16 mouse cellular contexts compared by ENCODE assay signal in genomic region chr7:68038846-68039245, GRCm38 (mm10).
"Had no signal": no experiment of that assay in that cellular context is flagged by ENCODE, and none has a peak within 500 bp of the region (broad histone marks: within the 10 kb centered on the region; RNA-seq: fewer than 3 reads in every experiment).

No protein-coding gene starts in this region.

- H3K9ac ChIP-seq: liver, embryonic 12.5 days; liver, postnatal 0 days; lung, embryonic 15.5 days; midbrain, embryonic 15.5 days; neural tube, embryonic 12.5 days had no signal

- ATAC-seq: inflammation-experienced regulatory T-cells, adult 6 months; liver, postnatal 0 days; midbrain, embryonic 15.5 days had no signal

- H3K4me3 ChIP-seq: left cerebral cortex, adult 2 months; limb, embryonic 10.5 days; liver, embryonic 12.5 days; lung, embryonic 15.5 days; megakaryocyte, embryonic 14.5 days; midbrain, embryonic 15.5 days; neural tube, embryonic 12.5 days had no signal

- H3K36me3 ChIP-seq: lung, embryonic 15.5 days; midbrain, embryonic 15.5 days; neural tube, embryonic 12.5 days had no signal

- H3K9me3 ChIP-seq: limb, embryonic 10.5 days; liver, embryonic 12.5 days; lung, embryonic 15.5 days; megakaryocyte, embryonic 14.5 days; midbrain, embryonic 15.5 days; neural tube, embryonic 12.5 days had no signal

- H3K27me3 ChIP-seq: liver, embryonic 12.5 days; lung, embryonic 15.5 days; megakaryocyte, embryonic 14.5 days; midbrain, embryonic 15.5 days; neural tube, embryonic 12.5 days had no signal

- H3K27ac ChIP-seq: left cerebral cortex, adult 2 months; limb, embryonic 10.5 days; lung, embryonic 15.5 days; macrophage; midbrain, embryonic 15.5 days; neural tube, embryonic 12.5 days had no signal

- H3K4me2 ChIP-seq: liver, embryonic 12.5 days; lung, embryonic 15.5 days; midbrain, embryonic 11.5 days; midbrain, embryonic 15.5 days; neural tube, embryonic 12.5 days had no signal

- DNase-seq: liver, postnatal 0 days; lung, postnatal 14 days; retina, postnatal 1 day; right cerebral cortex, postnatal 4 days; spleen, adult 18-20 months; thymus, postnatal 36 days had no signal
